Mouse (Mus musculus) embryo, embryonic 10 days (tissue): Measurements from ENCODE around the gene Ranbp1.

ENCODE experiments used
- DNase-seq: peaks from one replicate; pipeline ENCODE4 v3.0.0-alpha.2; 2015; ENCODE audit warnings: low spot score

The Ranbp1 gene

DNA sequence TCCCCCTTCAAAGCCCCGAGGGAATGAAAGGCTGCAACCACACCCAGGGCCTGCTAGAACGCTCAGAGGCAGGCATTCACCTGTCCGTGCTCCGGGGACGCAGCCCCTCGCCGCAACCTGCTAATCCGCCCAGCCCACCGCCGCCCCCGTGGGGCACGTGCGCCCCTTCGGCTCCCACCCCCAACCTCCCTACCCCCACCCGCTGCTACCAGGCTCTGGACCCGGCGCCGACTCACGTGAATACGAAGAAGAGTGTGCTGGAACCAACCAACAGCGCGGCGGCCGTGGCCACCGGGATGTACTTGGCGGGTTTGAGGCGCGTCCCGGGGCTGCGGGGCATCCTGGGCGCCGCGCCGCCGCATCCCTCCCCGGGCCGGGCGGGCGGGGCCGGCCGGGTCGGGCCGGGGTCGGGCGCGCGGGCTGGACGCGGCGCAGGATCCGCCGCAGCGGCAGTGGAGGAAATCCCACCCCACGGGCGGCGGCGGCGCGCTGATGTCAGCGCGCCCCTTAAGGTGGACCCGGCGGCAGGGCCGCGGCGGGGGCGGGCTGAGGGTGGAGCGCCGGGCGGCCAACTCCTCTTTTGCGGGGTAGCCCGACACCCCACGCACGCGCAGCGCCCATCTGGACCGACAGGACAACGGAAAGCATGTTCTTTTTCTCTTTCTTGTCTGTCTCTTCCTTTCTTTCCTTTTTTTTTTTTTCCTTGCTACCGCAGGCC lies 13.7 kb downstream of the Ranbp1 start, which contains the start of gene Zdhhc8:
Gene Zdhhc8, minus strand, starts transcription at position 466 of the 718 bp plus-strand sequence.
- peak; percentile 68 for DNase-seq

DNA sequence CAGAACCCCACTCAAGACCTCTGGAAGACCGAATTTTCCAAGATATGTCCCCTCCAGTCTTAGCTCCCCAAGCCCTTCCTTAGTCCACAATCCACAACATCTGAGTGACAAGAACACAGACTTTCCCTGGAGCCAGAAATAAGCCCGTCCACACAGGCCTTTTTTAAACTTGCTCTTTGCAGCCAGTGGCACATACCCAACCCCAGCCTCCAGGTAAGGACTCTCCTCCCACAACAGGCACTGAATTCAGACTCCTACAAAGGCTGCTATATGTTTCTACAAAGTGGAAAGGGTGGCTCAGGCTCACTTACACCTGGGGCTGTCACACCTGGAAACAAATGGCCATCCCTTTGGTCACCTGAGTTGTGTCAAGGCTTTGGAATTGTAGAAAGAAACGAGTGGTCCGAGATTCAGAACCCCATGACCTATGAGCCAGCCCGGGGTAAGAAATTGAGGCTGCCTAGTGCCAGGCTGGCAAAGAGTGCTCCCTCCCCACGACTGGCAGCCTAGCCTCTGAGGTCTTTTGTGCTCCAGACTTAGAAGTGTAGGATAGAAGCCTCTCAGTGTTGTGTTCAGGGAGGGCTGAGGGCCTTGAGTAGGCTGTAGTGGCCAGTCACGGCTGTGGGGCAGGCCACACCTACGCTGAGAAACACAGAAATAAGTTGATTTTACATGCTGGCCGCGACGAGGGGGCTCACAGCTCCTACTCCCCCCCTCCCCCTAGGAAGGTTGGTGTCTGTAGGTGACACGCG lies 14.4 kb downstream of the Ranbp1 start:
- DNase-seq = no peak

DNA sequence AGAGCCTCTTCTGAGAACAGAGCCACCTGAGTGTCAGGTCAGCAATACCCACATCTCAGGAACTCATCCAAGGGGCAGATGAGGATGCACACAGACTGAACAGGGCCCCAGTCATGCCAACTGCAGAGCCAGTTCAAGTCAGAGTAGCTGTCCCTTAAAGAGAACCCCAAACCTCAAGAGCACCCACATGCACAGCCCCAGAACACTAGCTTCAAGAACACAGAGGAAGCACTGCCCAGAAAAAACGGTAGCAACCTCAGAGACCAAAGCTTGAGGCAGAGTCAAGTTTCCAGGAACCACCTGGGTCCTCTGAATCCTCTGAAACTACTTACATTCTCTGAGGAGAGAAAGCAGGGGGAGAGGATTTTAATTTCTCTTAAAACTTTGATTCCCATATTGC lies 15.1 kb downstream of the Ranbp1 start:
- DNase-seq = no peak

DNA sequence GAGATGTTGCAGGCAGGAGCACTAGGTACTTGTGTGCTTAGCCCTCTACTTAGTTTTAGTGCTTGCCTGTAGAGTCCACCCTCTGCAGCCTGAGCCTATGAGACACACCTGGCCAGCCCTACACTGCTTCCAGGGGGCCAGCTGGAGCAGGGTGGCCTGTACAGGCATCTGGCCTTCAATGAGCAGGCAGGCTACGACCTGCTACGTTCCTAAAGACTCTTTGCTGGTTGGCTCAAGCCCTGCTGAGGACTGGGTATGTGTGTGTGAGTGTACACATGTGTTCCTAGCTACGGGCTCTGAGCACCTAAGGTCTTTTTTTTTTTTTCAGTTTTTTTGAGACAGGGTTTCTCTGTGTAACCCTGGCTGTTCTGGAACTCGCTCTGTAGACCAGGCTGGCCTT lies 17.1 kb downstream of the Ranbp1 start:
- DNase-seq = no peak

DNA sequence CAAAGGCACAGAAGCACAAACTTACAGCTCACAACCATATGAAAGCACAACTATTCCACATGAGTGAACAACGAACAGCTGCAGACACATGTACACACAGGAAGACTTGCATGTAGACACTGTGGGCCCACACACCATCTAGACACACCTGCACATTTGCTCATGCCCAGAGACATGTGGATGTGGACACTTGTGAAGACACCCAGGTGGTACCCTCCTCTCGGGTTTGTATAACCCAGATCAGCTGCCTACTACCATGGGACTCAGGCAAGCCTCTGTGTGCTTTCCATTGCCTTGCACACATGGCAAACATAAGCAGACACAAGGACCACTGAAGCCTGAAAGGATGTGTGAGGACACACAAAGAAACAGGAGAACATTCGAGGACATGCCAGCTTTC lies 17.5 kb downstream of the Ranbp1 start:
- no peak for DNase-seq

DNA sequence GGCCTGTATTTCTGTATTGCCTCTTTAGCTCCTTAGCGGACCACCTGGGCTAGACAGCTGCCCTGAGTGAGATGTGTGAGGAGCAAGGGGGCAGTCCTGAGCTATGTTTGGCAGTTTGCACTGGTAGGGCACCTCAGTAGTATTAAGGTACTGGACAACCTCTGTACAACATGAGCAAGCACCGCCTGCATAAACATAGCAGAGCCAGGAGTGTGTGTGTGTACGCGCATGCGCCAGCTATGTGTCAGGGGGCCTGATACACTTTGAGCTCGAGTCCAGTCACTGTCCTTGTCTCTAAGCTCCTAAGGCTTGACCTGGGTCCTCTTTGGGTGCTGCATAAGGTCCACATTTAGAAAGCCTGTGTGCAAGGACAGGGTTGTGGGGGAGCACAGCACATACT lies 17.9 kb downstream of the Ranbp1 start:
- no peak for DNase-seq

DNA sequence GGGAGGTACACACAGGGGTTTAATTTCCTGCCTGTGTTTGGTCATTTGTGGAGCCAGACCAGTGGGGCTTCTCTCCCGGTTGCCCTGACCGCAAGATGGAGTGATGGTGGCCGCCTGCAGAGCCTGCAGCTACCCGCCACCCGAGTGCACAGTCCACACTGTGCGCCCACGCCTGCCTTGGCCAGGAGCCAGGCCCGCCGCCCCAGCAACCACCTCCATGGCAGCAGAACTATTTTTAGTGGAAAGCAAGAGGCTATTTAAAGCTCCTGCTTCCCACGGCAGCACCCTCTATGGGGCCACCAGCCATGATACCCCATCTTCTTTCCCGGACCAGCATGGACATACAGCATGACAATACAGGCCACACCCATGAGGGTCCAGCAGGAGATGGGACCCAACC lies 18.9 kb downstream of the Ranbp1 start:
- DNase-seq = no peak

DNA sequence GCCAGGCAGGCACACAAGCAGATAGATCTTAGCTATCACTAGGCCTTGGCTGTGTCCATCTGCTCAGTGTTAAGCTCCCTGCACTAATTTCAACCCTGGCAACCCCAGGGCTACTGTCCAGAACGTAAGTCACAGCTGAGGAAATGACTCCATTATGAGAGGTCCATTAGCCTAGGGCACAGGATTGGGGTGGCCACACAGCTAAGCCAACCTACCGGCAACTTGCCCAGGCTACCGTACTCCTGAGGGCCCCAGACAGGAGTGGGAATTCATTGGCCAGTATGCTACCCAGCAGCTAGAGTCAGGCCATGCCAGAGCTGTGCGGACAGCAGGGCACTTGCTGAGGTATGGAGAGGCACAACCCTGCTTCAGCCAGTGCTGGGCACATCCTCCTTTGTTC lies 19.7 kb downstream of the Ranbp1 start:
- no peak for DNase-seq

DNA sequence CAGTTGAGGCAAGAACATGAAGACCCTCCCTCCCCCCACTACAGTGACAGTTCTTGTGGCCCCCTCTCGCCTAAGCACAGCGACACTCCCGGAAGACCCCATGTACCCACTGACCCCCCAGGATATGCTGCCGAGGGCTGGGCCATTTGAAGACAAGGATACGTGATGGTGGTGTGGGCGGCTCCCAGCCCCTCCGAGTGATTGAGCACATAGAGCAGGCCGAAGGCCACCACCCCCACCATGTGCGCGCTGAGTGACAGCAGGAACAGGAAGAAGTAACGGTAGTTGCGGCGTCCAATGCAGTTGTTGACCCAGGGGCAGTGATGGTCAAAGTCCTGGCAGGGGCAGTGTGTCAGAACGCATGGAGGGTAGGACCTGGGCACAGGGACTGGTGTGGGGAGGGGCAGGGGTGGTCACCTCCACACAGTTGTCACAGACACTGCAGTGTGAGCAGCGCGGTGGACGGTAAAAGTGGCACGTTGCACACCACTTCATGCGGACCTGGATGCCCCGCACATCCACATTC lies 20.6 kb downstream of the Ranbp1 start:
- no peak for DNase-seq

DNA sequence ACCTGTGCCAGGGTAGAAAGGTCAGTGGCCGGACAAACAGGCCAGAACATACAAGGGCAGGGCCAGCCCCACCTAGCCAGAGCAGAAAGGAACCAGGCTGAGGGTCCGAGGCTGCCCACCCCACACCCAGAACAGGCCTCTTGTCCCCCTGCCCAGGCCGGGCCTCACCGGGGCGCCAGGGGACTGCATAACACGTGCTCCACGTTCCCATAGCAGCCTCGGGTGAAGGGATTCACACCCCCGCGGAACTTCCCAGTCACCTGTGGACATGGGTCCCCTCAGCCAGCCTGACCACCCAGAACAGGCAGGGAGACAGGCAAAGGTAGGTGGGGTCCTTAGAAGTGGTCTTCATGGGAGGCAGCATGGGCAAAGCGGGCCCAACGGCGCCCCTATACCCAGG lies 21.3 kb downstream of the Ranbp1 start:
- no peak for DNase-seq

DNA sequence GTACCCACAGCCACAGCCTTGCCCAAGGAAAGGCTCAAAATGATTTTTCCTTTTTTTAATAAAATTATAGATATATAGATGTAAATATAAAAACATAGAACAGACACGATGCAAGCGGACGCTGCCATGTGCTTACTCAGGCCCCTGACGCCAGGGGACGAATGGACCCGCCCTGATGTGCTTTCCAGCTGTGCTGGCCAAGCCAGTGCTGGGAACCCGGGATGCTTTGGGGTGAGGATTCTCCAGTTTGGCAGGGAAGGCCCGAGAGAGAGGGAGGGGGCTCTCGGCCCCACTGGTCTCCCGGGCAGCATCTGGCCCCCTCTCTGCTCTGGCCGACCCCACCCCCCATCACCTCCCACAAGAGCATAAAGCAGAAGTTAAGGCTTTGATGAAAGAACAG lies 26.3 kb downstream of the Ranbp1 start:
- DNase-seq = no peak

DNA sequence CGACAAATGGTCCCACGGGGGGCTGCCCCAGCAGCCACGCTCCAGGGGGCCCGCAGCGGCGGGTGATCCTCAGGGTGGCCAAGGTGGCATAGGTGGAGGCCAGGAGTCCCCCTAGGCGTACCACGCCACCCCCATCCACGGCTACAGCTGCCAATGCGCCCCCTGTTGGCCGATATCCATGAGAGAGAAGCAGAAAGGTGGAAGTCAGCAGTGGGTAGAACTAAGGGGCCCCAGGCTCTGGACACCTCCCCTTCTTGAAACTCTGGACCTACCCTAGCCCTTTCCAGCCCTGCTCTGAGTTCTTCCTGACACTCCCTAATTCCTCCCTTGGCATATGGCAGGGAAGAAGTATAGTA lies 27.0 kb downstream of the Ranbp1 start:
- no peak for DNase-seq

DNA sequence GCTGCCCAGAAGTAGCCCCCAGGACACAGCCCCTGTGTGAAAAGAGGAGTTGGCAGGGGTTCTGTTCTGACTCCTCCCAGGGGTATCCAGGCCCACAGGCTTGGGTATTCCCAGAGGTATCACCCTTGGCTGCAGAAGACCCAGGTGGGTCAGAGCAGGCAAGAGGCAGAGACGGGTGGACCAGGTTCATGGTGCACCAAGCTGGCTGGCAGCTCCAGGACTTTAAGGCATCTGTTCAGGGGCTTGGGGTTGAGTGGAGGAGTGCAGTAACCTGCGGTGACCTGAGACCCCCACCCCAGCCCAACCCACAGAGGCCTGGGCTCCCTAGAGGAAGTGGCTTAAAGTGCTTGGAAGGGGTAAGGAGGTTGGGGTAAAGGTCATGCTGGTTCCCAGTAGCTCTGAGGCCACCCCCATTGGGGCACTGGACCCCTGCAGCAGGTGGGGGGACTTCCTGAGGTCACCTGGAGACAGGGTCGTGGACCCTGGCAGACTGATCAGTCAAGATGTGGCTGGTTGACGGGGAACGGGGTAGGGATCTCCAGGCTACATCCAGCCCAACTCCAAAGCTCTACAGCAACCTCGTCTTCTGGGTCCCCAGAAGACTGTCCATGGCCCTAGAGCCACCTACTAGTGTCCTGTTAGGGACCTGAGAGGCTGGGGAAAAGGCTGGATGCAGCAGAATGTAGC lies 27.5 kb downstream of the Ranbp1 start:
- DNase-seq = no peak

DNA sequence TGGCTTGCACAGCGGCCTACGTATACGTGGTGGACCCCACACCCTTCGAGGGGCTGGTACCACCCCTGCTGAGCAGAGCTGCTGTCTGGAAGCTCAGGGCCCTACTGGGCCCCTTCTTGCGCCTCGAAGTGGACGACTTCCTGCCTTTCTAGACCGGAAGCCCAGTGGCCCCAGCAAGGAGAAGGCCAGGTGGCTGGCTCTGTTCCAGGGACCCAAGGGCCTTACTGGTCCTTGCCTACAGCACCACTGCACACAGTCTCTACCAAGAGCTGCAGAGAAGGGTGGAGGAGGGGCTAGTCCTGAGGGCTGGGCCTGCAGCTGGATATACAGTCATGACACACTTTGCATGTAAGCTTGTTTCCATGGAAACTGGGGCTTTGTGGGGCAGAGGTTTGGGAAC lies 28.5 kb downstream of the Ranbp1 start:
- DNase-seq = peak; percentile 20

DNA sequence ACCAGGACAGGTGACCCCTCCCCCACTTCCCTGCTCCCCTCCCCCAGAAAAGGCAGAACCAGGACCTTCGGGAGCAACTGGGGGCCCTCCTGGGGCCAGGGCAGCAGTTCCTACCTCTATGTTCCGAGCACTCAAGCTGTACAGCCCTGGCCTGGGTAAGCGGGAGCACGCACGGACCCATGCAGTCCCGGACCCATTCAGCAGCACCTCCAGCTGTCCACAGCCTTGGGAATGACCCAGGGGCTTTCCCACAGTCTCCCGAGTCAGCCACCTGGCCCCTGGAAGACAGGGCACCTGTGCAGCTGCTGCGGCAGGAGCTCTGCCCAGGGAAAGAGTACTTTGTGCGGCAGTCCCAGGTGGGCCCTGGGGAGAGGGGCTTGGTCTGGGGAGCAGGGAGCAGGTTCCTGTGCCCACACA lies 29.9 kb downstream of the Ranbp1 start:
- DNase-seq = no peak

DNA sequence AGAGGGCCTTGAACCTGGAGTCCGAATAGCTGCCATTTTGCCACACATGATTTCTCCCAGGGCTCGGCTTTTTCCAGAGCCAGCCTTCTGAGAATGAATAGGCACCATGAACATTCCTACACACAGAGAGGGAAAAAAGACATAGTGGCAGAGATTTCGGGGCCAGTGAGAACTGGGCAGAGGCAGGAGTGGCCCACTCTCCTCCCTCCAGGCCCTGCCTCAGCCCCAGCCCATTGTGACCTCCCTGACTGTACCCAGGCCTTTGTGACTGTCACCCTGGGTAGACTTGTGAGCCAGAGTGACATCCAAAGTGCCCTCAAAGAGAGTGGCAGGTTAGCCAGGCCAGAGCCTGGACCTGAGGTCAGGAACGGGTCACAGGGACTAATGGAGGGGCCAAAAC lies 31.0 kb downstream of the Ranbp1 start, which contains the start of gene Ccdc188:
Gene Ccdc188, plus strand, starts transcription at position 301 of the 400 bp plus-strand sequence.
- DNase-seq = no peak

DNA sequence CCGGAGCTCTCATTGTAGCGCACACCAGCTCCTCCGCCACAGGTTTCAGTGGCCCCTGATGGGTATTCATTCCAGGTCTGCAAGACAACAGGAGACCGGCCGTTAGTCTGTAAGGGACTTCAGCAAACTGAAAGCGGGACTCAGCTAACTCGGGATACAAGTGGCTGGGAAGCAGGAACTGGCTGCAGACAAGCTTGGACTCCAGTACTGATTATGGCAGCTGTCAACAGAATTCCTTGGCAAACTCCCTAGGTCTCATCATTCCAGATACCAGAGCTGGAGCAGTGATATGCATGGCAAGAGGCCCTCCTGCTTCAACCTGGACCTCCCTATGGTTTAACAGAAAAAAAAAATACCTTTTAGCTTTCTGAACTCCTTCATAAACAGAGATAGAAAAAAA lies 33.7 kb downstream of the Ranbp1 start:
- no peak for DNase-seq

DNA sequence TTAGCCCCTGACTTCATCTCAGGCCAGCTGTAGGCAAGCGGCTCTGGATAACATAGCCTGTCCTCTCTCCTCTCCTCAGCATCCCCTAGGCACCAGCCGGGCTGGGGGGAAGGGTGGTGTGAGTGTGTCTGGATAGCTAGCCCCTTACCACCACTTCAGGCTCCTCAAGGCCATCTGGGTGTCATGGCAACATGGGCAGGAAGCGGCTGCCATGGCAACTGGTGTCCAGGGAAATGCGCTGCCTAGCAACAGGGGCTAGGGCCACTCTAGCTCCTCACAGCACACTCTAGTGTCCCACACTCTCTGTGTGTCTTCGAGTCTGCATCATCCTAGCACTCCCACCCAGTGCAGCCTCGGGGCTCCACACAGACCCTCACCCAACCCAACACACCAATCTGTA lies 34.8 kb downstream of the Ranbp1 start:
- DNase-seq = peak; percentile 93

DNA sequence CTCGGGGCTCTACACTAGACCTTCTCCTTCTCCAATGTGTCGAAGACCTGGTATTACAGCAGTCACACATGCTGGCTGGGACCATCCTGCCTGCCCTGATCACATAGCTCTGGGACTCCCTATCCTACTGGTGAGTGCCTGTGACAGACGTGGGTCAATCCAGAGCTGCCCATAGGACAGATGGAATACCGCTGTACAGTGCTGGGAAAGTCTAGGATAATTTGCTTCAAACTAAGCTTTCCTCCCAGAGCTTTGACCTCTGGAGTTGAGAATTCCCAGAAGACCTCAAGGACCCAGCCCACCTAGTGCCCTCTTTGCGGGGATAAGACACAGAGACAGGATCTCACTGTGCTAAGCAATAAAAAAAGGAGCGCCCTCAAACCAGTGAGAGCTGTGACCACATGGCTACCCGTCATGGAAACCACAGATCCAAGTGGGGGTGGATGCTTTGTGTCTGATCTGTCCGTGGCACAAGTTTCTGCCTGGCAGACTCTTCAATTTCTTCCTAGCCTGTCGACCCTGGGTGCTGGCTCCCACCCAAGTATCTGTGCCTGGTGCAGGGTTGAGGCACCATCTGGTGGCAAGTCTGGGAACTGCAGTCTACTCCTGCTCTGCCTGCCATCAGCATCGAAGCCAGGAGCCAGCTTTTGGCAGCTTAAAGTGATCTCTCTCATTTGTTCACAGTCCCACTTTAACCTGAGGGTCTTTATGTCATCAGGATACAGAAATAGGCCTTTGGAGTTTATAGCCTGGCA lies 36.9 kb downstream of the Ranbp1 start:
- DNase-seq = peak; percentile 89

DNA sequence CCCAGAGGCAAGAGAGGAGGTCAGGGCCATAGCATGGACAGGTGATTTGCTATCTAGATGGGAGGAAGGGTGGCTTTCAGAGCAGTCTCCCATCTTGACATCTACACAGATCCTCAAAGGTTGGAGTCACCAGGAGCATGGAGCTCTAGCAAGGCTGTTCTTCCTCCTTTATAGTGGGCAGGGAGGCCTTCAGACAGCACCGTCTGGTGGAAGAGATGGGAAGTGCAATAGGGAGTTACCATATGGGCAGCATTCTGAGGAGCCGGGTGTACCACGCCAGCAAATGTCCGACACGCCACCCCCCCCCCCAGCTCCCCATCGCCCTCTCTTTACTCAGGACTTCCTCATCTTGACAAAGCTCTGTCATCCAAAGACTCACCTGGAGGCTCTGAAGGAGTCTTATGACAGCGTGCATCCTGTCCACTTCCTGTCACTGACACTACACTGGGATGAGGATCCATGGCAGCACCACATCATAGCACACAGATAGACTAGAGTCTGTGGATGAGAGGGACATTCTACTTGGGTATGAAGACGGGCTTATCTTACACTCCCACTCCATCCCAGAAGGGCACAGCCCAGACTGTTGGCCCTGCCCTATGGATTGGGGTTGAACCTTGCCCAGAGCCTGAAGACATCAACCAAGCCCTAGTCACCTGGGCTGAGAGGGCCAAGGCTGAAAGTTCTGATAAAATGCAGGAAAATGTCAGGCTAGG lies 37.7 kb downstream of the Ranbp1 start:
- DNase-seq = peak; percentile 79

DNA sequence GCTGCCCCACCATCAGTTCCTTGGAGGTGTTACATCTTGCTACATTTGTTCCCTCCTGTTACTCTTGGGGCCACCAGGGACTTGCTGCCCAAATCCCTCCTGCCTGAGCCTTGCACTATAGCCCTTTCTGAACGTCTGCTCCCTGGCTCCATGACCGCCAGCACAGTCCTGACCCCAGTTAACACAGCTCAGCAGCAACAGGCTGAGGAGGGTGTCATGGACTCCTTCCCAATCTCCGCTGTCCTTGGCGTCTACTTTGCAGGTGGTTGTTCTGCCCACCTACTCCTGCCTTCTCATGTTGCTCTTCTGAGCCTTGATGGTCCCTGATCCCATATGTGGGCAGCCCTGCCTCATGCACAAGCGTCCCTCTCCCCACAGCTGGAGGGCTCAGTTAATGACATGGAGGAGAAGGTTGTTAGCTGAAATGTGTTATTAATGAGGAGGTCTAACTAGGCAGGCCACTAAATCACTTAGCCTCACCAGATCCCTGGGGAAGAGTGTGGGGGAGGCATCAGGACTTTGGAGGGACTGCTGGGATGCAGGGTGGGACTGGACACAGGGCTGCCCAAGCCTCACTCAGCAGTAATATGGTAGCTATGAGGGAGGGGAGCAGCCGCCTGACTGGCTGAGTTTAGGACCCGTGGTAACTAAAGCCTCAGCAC lies 45.0 kb downstream of the Ranbp1 start:
- peak; percentile 23 for DNase-seq
